Mouse (Mus musculus) cerebellum, adult 2 months (tissue): Measurements from ENCODE around the gene Rgs16.

Experiments
- CTCF ChIP-seq: fragments of 200-500 bp; IDR thresholded peaks from 2 replicates; pipeline ENCODE4 v1.5.1; 2011; ENCODE audit warnings: low read depth, mild to moderate bottlenecking, control low read depth, low read length, moderate library complexity, borderline replicate concordance; ENCODE audit not compliant: insufficient read depth
- POLR2A ChIP-seq: fragments of 200-500 bp; IDR thresholded peaks from 2 replicates; pipeline ENCODE4 v1.6.1; 2011; ENCODE audit warnings: low read length, control low read depth, borderline replicate concordance; ENCODE audit not compliant: insufficient read depth

DNA sequence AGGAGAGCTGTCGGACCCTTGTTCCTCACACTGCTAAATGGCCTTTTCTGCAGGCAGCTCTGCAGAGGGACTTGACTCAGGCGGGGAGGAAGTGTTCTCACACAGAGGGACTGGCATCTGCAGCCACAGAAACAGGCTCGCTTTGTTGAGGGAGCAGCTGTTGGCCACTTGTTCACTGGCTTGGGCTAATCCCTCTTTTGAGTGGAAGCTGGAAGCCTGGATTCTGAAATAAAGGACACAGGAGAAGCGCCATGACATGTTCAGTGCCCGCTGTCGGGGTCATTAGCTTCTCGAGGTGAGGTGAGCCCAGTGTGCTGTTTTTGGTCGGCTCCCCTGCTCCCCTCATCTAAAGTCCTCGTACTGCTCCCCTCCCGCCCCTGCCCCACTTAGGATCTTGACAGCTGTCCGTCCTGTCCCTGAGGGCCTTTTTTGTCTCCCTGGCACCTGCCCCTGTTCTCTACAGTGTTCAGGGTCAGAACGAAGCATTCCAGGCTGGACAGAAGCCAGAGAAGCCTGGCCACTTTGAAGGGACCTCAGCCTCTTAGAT, 36.6 kb upstream of the Rgs16 start:
- TF ChIP-seq CTCF, result no peak
- no peak for TF ChIP-seq POLR2A
